Mouse (Mus musculus) C2C12 (cell line): Measurements from ENCODE around the gene C6. TPM values are rescaled to one million over a fixed set of nuclear protein-coding genes. Genes with fewer than 3 reads are reported as not detected.

ENCODE experiments used
- H3K27me3 ChIP-seq: one replicate; pipeline ENCODE4 v1.6.1; 2011; ENCODE audit not compliant: control insufficient read depth, insufficient read depth, insufficient read length
- H3K36me3 ChIP-seq: one replicate; pipeline ENCODE4 v1.6.1; 2011; ENCODE audit not compliant: control insufficient read depth, insufficient read depth
- H3K4me3 ChIP-seq: one replicate; pipeline ENCODE4 v1.5.1; 2011; ENCODE audit warnings: mild to moderate bottlenecking, control low read depth; ENCODE audit not compliant: poor library complexity, insufficient read depth, severe bottlenecking
- H3K79me2 ChIP-seq: one replicate; pipeline ENCODE4 v1.6.1; 2011; ENCODE audit not compliant: control insufficient read depth, insufficient read depth
- H3K79me3 ChIP-seq: one replicate; pipeline ENCODE4 v1.6.1; 2011; ENCODE audit warnings: low read depth, control low read depth
- H3ac ChIP-seq: one replicate; pipeline ENCODE3; 2011; ENCODE audit warnings: low read depth; ENCODE audit not compliant: control insufficient read depth, insufficient read length
- CEBPB ChIP-seq: IDR thresholded peaks from one replicate; pipeline ENCODE4 v1.6.1; 2011; ENCODE audit warnings: low read depth, mild to moderate bottlenecking, control low read depth, moderate library complexity
- CTCF ChIP-seq: IDR thresholded peaks from one replicate; pipeline ENCODE4 v1.5.1; 2011; ENCODE audit not compliant: control insufficient read depth, insufficient read depth, insufficient read length
- FOSL1 ChIP-seq: IDR thresholded peaks from one replicate; pipeline ENCODE4 v1.8.0; 2011; ENCODE audit warnings: mild to moderate bottlenecking, low read length; ENCODE audit not compliant: poor library complexity, insufficient read depth, severe bottlenecking
- MAX ChIP-seq: IDR thresholded peaks from one replicate; pipeline ENCODE4 v1.6.1; 2011; ENCODE audit warnings: mild to moderate bottlenecking, control low read depth
- MYOD1 ChIP-seq: IDR thresholded peaks from one replicate; pipeline ENCODE4 v1.6.1; 2011; ENCODE audit warnings: low read depth; ENCODE audit not compliant: control insufficient read depth, insufficient read length
- MYOG ChIP-seq: IDR thresholded peaks from one replicate; pipeline ENCODE4 v1.6.1; 2011; ENCODE audit not compliant: control insufficient read depth, insufficient read length; ENCODE audit errors: extremely low read depth
- USF1 ChIP-seq: IDR thresholded peaks from one replicate; pipeline ENCODE4 v1.6.1; 2011; ENCODE audit warnings: low read depth, mild to moderate bottlenecking, control low read depth, moderate library complexity
- long read RNA-seq, 2 experiments: library from polyadenylated mRNA; unstranded; transcript quantifications; one replicate each; pipeline ENCODE4 v2.0.0; 2019 to 2020
- polyA plus RNA-seq: library from polyadenylated mRNA; unstranded; fragments of >200 nt; fragmentation: generic; extraction: Trizol; gene quantifications from one replicate; pipeline ENCODE4 v1.2.1, GENCODE M21; 2012; ENCODE audit warnings: missing spikeins

C6 gene
- polyA plus RNA-seq = not detected
- long read RNA-seq, experiment 1 = 0 reads
- long read RNA-seq, experiment 2 = 0 reads

- Histone ChIP-seq H3K27me3 (no peaks in the 10 kb centered on the region), H3K79me3 (no peaks in the 10 kb centered on the region), H3K79me2 (no peaks in the 10 kb centered on the region), H3ac (no peak within 1 kb of the TSS), H3K4me3 (no peak within 1 kb of the TSS), H3K36me3 (no peaks in the 10 kb centered on the region)
- no peak for TF ChIP-seq FOSL1
- TF ChIP-seq CEBPB = no peak
- TF ChIP-seq MYOG = no peak
- no peak for TF ChIP-seq USF1
- no peak for TF ChIP-seq MAX
Observed at GRCm38 (mm10) chr15:4726830-4727310, at the start of gene C6. C6 (plus strand) TSS chr15:4727175.

GRCm38 (mm10) chr15:4697604-4698003, 29.4 kb upstream of the C6 start:
- Histone ChIP-seq H3K36me3 (no peaks in the 10 kb centered on the region), H3K4me3 (no peak overlapping the region), H3ac (no peak overlapping the region), H3K27me3 (no peaks in the 10 kb centered on the region), H3K79me2 (no peaks in the 10 kb centered on the region), H3K79me3 (no peaks in the 10 kb centered on the region)
- TF ChIP-seq CTCF (no peak), CEBPB (no peak), MAX (no peak), USF1 (no peak)

- H3K79me2 ChIP-seq = no peaks in the 10 kb centered on the region
- H3K27me3 ChIP-seq = no peaks in the 10 kb centered on the region
- no peak overlapping the region for H3K4me3 ChIP-seq
- no peak for TF ChIP-seq CEBPB
- no peak for TF ChIP-seq MAX
- no peak for TF ChIP-seq FOSL1
- TF ChIP-seq MYOG = no peak
- TF ChIP-seq MYOD1 = no peak
- TF ChIP-seq USF1 = no peak
- TF ChIP-seq CTCF = no peak
- no peaks in the 10 kb centered on the region for H3K36me3 ChIP-seq
- H3K79me3 ChIP-seq = no peaks in the 10 kb centered on the region
- H3ac ChIP-seq = no peak overlapping the region
Observed at GRCm38 (mm10) chr15:4734150-4734549, 7.2 kb downstream of the C6 start.

- no peak overlapping the region for H3K4me3 ChIP-seq
- no peak overlapping the region for H3ac ChIP-seq
- no peaks in the 10 kb centered on the region for H3K27me3 ChIP-seq
- TF ChIP-seq MAX = no peak
- no peak for TF ChIP-seq USF1
- no peak for TF ChIP-seq MYOG
- TF ChIP-seq FOSL1 = no peak
- TF ChIP-seq CEBPB = no peak
- TF ChIP-seq CTCF = no peak
- TF ChIP-seq MYOD1 = no peak
- no peaks in the 10 kb centered on the region for H3K79me2 ChIP-seq
- H3K36me3 ChIP-seq = no peaks in the 10 kb centered on the region
- H3K79me3 ChIP-seq = no peaks in the 10 kb centered on the region
Observed at GRCm38 (mm10) chr15:4734996-4735609, 8.1 kb downstream of the C6 start.

DNA sequence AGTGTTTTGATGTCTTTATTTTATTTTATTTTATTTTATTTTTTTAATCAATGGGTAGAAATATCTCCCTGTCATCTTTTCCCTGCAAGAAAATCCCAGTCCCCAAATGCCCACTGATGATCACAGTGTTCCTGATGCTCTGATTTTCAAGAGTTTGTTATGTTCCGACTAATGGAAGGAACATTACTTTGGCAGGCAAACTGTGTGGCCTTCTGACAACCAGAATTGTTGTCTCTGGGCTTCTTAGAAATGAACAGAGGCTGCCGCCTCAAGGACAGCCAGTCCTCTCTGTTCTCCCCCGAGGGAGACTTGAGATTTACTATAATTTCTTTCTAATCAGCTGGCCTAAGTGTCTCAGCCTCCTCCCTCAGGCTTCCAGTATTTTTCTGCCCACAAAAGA, 20.7 kb downstream of the C6 start:
- no peak for TF ChIP-seq FOSL1
- Histone ChIP-seq H3K27me3 (no peaks in the 10 kb centered on the region), H3K4me3 (no peak overlapping the region), H3K79me3 (no peaks in the 10 kb centered on the region), H3K79me2 (no peaks in the 10 kb centered on the region), H3K36me3 (no peaks in the 10 kb centered on the region), H3ac (no peak overlapping the region)

DNA sequence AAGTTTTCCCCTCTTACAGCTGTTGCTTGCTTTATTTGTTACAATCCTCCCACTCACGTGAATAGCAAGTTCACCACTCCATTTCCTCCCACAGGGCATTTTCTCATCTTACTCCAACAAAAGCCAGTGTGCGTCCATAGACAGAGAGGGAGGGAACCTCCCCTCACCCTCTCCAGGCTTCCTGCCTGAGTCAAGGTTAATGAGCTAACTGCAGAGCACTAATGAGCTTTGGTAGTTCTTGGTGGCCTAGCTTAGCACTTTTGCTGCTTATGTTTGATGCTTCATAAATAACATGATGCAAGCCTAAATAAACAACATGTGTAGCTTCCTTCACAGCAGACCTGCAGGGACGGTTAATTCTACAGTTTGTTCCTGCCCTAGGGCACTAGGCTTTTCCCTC, 63.4 kb downstream of the C6 start:
- no peaks in the 10 kb centered on the region for H3K36me3 ChIP-seq
- H3K79me3 ChIP-seq = no peaks in the 10 kb centered on the region
- no peaks in the 10 kb centered on the region for H3K27me3 ChIP-seq
- TF ChIP-seq CEBPB = no peak
- H3ac ChIP-seq = no peak overlapping the region
- H3K4me3 ChIP-seq = no peak overlapping the region
- no peaks in the 10 kb centered on the region for H3K79me2 ChIP-seq

- no peaks in the 10 kb centered on the region for H3K79me2 ChIP-seq
- TF ChIP-seq USF1 (no peak), MYOD1 (no peak), MYOG (no peak), CEBPB (no peak), MAX (no peak), FOSL1 (no peak), CTCF (no peak)
Observed at GRCm38 (mm10) chr15:4796861-4797260, 69.9 kb downstream of the C6 start.

More at GRCm38 (mm10) chr15:4796861-4797260, 69.9 kb downstream of the C6 start:
- H3K79me3 ChIP-seq = no peaks in the 10 kb centered on the region
- no peak overlapping the region for H3K4me3 ChIP-seq
- no peaks in the 10 kb centered on the region for H3K36me3 ChIP-seq
- no peak overlapping the region for H3ac ChIP-seq
- H3K27me3 ChIP-seq = no peaks in the 10 kb centered on the region
